Mouse (Mus musculus): Measurements from ENCODE around the gene Akap6.

Gene Akap6

DNA sequence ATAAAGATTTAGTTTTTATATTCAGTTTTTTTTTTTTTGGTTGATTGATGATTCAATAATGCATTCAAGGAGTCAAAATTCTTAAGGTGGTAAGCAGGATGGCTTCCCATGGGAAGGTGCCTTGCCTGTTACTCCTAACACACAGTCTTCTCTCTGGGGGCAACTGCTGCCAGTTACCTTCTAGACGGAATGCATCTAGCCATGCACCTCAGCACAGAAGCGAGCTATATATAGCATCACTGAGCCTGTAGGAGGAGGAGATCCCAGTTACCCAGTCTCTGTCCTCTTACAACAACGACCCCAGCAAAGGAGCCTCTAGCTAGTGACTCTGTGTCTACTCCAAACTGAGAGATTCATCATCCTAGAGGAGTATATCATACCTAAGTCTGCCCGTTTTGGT is 150.1 kb downstream of the Akap6 start:
- no peak for DNase-seq

DNA sequence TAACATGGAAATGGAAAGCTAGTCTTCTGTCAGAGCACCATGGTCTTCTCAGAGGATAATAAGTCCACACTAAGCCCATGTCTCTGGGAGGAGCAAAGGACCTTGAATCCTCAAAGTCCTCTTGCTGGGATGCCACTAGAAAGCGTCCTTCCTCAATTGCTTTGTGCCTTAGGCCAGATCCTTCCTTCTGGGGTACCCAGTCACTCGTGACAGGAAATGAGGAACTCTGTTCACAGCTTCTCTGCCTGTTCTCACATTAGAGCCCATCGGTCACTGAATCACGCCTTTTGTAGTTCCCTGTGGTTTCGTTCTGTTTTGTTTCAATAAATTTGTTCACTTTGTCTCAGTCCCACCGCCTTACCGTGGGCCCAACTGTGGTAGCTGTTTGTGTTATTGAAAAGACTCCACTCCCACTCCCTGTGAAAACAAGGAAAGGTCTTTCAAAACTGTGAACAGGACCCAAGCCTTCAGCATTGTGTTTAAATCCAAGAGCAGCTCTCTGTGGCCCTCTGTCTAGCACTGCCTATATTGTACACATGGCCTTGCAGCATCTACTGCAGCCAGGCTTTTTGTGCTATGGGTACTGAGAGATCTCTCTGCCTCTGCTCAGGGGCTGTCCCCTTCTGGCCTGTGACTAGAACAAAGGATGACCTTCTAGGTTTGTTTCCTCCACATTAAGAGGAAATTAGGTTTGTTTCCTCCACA is 151.3 kb downstream of the Akap6 start:
- DNase-seq, result no peak

DNA sequence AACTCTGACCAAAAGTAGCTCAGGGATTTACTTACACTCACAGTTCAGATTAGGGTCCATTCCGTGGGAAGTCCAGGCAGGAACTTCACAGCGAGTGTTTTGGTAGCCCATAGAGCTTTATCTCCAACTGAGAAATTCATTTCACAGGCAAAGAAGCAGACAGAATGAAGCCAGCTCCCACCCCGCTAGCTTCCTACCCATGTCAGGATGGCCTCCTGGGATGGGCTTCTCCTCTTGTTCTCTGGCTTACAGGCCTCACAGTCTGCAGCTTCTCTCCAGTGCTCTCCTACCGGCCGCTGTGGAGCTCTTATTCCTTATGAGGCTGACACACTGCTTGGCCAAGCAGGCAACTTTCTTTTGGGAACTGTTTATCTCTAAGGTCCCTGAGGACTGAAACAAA is 152.0 kb downstream of the Akap6 start:
- DNase-seq, result no peak

DNA sequence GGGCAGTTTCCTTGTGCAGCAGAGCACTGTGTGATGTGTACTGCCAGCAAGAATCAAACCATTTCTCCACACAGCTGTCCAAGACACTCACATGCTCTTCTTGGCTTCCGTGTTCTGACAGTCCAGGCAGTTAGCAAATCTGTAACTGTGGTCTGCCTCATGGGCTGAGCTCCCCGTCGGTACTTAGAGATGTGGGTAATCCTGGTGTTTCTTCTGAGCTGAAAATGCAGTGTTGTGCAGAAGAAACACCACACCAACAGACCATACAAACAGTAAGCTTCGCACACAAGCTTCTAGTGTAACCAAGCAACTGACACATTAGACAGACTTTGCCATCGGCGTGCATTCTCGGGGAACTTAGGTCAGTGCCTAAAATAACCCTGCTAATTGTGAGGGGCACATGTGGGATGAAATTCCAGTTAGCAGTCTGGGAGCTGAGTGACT is 155.1 kb downstream of the Akap6 start:
- no peak for DNase-seq

DNA sequence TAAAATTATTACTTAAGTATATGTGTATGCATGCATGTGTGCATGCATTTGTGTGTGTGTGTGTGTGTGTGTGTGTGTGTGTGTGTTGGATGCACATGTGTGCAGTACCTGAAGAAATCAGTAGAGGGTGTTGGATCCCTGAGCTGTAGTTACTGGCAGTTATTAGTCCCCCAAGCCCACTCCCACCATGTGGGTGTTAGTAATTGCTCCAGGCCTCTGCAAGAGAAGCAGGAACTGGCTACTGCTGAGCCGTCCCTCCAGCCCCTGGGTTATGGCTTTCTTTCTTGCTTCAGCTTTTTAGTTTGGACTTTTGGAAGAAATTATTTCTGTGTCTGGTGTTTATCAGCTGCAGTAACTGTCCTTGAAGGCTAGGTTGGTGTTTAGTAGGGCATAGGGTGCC is 156.9 kb downstream of the Akap6 start:
- no peak for DNase-seq

DNA sequence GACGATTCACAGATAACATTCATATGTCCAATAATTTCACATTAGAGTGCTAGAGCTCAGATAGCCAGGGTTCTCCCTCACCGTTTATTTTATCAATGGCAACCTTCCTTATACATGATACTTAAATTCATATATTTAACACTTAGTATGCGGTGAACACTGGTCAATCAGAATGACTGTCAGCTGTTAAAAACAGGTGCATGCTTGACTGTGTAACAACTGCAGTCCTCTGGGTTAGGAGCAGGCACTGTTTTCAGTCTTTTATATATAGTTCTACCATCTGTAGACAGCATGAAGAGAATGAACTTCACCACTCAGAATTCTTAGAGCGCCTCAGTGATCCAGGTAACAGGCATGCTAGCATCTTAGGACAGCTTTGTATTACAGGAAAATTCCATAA is 158.1 kb downstream of the Akap6 start:
- no peak for DNase-seq

DNA sequence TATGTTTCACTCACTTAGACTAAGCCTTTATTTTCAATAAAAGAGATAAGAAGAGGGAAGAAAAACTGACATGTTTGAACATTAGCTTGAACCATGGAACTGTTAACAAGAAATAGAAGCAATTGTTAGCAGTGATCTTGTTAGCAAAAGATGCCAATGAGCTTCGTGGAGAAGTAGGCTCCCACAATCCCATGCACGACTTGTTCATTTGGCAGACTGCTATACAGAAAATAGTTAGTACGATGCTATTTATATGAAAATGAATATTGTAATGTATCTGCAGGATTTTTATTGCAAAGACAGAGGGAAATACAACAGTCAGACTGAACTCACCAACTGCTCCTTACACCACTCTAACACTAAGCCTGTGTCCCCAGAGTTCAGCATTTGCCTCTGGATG is 162.7 kb downstream of the Akap6 start:
- no peak for DNase-seq

DNA sequence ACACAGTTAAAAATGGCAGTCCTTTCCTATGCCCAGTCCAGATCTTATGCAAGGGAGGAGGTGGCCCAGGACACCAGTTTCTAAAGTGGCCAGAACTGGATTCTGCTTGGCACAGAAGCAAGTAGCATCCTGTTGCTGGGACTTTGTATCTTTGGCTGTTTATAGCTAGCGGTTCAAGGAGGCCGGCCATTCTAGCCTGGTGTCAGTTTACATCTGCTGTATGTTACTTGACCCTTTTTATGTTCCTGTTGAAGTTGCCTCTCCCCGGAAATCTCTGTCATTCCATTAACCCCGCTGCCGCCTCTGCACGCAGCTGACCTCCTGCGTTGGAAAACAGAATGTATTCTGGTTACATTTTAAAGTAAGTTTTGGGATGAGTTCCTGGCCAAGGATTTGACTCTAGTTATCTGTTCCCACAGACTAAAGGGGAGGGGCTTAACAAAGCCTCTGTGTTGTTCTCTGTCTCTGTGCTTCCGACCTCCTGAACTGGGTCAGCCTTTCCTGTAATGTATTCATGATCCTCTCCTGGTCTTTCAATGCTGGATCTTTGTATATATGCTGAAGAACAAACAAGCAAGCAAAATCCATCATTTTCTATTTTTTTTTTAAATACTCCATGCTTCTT is 168.9 kb downstream of the Akap6 start:
- no peak for DNase-seq

DNA sequence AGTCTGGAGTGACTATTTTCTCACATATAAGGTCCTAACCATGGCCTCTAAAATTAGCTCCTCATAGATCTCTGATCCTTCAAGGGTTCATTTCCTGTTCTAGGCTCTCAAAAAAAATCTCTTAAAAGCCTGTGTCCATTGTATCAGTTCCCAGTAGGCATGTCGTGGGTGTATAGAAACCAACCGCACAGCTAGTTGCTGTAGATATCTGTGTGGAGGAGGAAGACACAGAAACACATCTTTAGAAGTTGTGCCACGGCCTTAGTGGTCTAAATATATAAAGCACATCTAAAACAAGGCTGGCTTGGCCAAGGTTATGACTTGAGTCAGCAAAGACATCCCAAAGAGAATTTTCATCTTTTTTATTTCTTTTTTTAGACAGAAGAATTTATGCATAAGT is 172.4 kb downstream of the Akap6 start:
- no peak for DNase-seq

DNA sequence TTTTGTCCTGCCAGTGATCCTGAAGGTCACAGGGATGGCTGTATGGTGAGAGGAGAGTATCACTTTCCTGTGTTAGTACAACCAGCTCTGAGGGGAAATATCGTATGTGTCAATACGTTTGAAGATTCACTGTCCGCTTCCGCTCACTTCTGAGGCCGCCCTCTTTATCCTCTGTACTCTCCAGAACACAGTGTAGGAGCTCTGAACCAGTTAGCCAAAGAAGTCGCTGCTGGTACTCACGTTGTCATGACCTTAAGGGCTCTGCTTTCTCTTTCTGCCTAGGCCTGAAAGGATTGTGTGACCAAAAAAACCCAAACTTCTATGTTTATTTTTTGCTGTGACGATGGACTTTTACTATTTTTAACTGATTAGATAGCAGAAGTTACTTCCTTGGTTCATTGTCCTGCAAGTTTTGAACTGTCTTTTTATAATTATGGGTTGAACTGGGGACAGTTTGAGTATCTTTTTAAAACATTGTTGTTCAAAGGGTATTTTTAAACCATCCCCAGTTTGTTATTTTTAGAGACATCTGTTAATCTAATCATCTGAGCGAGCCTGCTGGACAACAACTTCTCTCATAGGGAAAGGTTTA is 175.2 kb downstream of the Akap6 start:
- DNase-seq, result no peak

DNA sequence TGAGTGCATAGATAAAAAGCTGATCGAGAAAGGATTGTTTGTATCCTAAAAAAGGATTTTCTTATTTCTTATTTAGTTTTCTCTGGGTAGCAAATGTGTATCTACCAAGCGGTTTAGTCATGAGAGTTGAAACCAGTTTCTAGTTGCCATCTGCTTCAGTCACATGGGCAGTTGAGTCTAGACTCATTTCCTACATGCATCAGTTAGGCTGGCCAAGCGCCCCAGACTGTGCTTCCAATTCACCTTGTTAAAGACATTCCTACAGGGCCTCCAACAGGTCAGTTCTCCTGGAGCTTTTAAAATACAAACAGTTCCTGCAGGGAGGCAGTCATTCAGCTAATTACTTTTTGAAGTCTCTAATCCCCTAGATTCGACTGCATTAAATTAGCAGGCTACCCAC is 176.9 kb downstream of the Akap6 start:
- DNase-seq, result peak; percentile 63 to 76

DNA sequence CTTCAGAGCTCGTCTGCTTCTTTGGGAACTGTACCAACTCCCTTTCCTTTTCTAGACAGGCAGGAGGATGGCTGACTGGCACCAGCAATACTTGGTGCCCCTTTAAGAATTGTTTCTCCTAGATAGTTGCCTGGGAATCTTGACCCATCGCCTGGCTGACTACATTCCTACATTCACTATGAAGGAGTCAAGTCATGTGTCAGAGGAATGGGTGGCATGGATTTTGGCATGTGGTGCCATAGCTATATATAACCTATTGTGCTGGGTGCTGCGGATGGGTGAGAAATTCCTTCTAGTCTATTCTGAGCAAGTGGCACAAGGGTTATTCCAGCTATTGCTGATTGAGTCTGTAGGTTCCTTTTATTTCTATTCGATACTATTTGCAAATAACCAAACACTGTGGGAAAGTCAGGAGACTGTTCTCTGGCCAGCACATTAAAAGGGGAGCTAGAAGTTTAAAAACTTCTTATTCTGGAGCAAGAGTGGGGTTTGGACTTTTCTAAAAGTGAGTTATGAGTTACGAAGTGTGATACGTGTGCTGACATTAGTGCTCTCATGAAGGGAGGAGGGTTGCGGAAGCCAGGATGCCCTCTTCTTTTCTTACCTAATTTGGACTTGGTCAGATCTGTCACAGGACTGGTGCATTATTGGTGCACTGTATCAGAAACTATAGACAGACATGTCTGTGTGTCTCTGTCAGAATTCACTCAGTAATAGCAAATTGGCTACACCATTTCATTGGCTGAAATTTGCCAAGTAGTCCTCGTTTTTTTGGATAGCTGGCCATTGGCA is 178.0 kb downstream of the Akap6 start:
- DNase-seq, result no peak

DNA sequence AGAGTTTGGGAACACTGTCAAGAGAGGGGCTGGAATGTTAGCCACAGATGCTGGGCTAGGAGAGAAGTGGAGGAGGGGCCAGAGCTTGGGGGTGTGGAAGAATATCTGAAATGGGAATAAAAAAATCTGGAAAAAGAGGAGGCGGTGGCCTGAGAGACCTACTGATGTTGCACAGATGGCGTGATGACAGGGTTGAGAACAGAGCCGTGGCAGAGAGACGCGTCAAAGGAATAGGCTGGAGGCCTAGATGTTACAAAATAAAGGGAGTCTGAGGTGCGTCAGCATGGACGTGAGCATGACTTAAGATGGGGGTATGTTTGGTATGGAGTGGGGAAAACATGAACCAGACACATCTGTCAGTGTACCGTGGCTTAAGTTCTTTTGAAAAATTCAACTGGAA is 180.1 kb downstream of the Akap6 start:
- no peak for DNase-seq

DNA sequence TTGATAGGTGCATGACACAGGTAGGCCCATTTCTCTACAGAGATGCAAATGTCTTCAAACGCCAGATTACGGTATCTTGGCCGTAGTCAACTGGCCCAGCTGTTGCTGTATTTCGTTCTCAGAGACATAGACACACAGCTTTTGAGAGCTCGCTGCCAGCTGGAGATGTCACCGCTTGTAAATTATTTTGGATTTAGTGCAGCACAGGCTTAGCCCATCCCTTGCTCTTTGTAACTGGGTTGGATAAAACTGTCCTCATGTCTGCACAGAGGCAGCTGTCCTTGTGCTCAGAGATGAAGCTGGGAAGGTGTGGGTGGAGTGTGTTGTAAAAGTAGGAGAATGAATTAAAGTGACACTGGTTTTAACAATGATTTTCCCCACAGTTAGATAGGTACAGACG is 193.3 kb downstream of the Akap6 start:
- DNase-seq, result no peak

DNA sequence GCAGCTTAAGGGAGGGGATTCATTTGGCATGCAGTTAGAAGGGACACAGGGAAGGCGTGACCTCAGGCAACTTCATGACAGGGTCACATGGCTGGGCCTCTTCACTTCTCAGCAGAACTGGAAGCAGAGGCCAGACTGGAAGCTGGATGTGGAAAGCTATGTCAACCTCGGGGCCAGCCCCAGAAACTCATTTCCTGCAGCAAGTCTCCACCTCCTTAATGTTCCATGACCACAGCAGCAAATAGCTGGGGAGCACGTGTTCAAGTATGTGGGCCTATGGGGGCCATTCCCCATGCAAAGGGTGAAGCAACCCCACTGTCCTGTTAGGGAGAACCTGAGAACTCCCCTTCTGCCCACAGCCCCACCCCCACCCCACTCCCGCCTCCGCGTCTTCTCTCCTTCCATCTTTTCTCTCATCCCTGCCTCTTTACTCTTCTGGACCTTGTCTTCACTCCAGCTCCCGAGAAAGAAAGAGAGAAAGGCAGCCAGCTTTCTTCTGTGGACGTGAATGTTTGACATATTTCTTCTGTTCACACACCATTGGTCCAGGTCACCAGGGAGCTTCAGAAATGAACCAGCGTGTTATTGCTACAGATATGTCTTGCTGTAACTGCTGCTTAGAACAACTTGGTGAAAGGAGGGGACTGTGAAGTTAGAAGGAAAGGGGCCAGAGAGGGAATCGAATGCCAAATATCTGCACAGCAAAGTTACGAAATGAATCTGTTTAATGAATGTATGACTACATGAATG is 194.6 kb downstream of the Akap6 start:
- DNase-seq, result no peak

DNA sequence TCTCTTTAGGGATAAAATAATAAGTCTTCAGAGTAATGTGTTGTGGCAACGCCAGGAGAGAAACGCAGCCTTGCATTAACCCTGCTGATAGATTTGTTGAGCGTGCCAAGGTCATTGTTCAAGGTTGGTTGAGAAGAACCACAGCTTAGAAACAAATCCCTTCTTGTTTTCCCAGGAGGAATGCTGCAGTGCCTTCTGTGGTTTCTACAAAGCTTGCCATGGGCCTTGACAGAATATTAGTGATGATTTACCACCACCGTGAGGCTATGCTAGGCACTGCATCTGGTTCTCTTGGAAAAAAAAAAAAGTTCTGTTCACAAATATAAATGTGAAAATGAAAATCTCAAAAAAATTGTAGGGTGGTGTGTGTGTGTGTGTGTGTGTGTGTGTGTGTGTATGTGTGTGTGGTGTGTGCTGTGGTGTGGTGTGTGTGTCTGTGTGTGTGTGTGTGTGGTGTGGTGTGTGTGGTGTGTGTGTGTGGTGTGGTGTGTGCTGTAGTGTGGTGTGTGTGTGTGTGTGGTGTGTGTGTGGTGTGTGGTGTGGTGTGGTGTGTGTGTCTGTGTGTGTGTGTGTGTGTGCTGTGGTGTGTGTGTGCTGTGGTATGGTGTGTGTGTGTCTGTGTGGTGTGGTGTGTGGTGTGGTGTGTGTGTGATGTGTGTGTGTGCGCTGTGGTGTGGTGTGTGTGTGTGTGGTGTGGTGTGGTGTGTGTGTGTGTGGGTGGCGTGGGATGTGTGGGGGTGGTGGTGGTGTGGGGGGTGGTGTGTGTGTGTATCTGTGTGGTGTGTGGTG is 196.7 kb downstream of the Akap6 start:
- peak; percentile 43 to 50 for DNase-seq

DNA sequence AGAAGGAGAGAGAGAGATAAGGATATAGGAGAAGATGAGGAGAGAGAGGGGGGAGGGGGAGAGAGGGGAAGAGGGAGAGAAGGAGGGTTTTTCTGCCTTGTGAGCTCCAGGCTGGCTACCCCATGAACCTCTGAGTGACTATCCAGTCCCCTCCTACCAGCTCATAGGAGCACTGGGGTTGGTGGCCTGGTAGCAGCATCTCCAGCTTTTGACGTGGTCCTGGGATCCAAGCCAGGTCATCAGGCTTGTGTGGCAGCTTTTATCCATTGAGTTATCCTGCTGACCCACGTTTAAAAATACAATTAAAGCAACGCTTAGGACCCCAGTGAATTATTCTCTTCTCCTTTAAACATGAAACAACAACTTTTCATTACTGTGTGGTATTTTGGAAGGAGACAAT is 197.6 kb downstream of the Akap6 start:
- DNase-seq, result peak; percentile 24 to 32

DNA sequence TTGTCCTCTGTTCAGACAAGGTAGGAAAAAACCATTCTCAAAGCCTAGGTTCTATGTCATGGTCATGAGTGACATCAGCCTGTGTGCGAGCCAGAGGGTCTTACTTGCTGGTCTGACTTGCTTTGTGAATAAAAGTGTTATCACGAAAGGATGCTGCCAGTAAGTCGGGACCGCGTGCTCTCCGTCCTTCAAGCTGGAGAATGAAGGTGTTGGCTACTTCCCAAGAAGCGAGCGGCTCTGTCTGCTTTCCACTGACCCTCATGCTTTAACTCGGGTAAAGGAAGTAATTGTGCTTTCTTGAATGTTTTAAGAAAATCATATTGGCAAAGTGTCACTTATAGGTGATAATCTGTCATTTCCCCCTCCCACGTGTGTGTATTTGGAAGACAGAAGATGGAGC is 198.9 kb downstream of the Akap6 start:
- no peak for DNase-seq

DNA sequence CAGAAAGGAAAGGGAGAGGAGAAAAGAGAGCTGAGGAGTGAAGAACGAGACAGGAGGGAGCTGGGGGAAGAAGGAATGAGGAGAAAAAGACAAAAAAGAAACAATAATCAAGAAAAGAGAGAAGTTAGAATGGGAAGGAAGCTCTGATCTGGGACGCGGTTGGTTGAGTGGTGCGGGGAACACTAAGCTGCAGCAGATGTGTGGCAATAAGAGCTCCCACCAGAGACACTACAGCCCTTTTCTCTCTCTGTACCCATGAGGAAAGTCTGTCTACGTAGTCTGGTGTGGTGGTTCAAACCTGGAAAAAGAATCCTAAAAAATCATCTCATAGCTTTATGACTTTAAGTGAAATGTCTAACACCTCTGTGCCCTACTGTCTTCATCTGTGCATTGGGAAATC is 204.9 kb downstream of the Akap6 start:
- DNase-seq, result no peak

DNA sequence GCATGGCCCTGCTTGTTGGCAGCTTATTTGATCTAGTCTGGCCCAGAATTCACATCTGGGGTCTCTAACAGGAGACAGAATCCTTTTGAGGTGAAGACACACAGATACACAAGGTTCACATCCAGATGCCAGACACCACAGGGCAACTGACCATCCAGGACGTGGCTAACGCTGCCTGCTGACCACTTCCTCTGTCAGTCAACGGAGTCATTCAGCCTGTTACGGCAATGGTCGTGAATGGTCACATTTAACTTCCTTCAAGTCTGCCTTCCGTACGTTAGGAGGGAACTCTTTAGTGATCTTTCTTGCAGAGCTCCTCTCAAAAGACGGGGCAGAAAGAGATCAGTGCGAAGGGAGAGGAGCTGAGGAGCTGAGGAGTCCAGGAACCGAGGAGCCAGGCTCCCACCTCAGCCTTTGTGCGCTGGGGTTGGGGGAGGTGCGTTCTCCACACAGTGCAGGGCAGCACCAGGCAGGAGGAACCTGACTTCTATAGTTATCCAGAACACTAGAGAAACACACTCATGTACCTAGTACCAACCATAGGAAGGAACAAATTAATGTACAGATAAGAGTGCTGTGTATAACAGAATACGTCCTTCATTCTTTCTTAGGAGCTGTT is 209.4 kb downstream of the Akap6 start:
- no peak for DNase-seq

DNA sequence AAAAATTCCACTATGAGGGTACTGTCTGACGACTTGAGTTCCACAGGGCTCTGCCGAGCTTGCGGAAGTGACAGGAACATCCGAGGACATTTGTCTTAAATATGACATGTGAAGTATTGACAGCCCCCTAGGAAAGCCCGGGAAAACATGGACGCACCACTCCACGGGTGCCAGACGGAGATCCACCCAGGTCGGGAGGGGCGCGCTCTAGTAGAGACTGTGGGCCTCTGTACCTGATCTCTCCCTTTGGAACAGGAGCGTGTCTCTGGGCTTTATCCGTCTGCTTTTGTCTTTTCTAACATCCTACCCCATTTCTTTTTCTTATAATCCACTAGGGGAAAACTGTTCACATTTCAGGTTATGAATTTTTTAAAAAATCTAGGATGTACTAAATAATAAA is 211.2 kb downstream of the Akap6 start:
- no peak for DNase-seq

DNA sequence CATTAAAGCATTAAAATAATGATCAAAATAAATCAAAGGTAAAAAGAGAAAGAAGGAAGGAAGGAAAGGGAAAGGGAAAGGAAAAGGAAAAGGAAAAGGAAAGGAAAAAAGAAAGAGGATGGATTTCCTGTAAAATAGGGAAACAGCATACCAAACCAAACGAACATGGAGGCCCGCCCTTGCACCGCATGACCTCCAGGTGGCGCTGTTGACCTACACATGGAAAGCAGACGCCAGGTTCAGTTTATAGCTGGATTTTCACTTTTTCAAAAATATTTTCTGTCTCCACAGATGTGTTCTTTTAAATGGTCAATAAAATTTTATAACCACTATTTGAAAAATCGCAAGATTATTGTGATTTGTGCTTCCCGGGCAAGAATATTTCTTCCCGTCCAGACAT is 211.6 kb downstream of the Akap6 start:
- DNase-seq, result peak; percentile 57 to 78

All from cerebellum, adult 18-20 months (tissue).